Mouse (Mus musculus) limb, embryonic 13.5 days (tissue): ENCODE results near the gene Gm37240. TPM values are rescaled to one million over a fixed set of nuclear protein-coding genes. Genes with fewer than 3 reads are reported as not detected.

Source experiments
- ATAC-seq: fragments of 200-750 bp; cut with Nextera tagmentation; 2 replicates; pipeline ENCODE4 v1.8.0; 2017; ENCODE audit warnings: low read depth, moderate number of reproducible peaks, moderate TSS enrichment; ENCODE audit not compliant: low FRiP score
- H3K27ac ChIP-seq: fragments of 300-500 bp; sonication (generic); 2 replicates; pipeline ENCODE4 v1.5.1; 2015; ENCODE audit warnings: inconsistent platforms, mild to moderate bottlenecking, moderate library complexity
- H3K27me3 ChIP-seq: fragments of 300-500 bp; sonication (generic); 2 replicates; pipeline ENCODE4 v1.6.1; 2015; ENCODE audit warnings: mild to moderate bottlenecking, inconsistent platforms
- H3K36me3 ChIP-seq: fragments of 300-500 bp; sonication (generic); 2 replicates; pipeline ENCODE4 v1.6.1; 2015; ENCODE audit warnings: inconsistent platforms, mild to moderate bottlenecking, moderate library complexity
- H3K4me1 ChIP-seq: fragments of 300-500 bp; sonication (generic); 2 replicates; pipeline ENCODE4 v1.6.1; 2015; ENCODE audit warnings: inconsistent platforms
- H3K4me2 ChIP-seq: fragments of 300-500 bp; sonication (generic); replicated peaks from 2 replicates; pipeline ENCODE4 v1.6.1; 2015; ENCODE audit warnings: inconsistent platforms, mild to moderate bottlenecking, moderate library complexity
- H3K4me3 ChIP-seq: fragments of 300-500 bp; sonication (generic); 2 replicates; pipeline ENCODE4 v1.5.1; 2015; ENCODE audit warnings: moderate library complexity, mild to moderate bottlenecking, inconsistent platforms
- H3K9ac ChIP-seq: fragments of 300-500 bp; sonication (generic); 2 replicates; pipeline ENCODE4 v1.6.1; 2015; ENCODE audit warnings: mild to moderate bottlenecking, inconsistent platforms
- H3K9me3 ChIP-seq: fragments of 300-500 bp; sonication (generic); 2 replicates; pipeline ENCODE4 v1.6.1; 2016; ENCODE audit warnings: inconsistent platforms
- WGBS: fragments of 180-500 bp; shearing (Covaris S2); methylation state at CpG from one replicate; pipeline ENCODE4 v1.1.7; 2015; 5-methylcytosine and 5-hydroxymethylcytosine counted together
- polyA plus RNA-seq: library from polyadenylated mRNA; unstranded; fragments of >200 nt; fragmentation: Nextera tagmentation; extraction: Ambion mirVana; gene quantifications from 2 replicates; pipeline ENCODE4 v1.2.1, GENCODE M21; 2015

The Gm37240 gene
- polyA plus RNA-seq, 1 experiment from 2014 or later: 6.1 TPM

DNA sequence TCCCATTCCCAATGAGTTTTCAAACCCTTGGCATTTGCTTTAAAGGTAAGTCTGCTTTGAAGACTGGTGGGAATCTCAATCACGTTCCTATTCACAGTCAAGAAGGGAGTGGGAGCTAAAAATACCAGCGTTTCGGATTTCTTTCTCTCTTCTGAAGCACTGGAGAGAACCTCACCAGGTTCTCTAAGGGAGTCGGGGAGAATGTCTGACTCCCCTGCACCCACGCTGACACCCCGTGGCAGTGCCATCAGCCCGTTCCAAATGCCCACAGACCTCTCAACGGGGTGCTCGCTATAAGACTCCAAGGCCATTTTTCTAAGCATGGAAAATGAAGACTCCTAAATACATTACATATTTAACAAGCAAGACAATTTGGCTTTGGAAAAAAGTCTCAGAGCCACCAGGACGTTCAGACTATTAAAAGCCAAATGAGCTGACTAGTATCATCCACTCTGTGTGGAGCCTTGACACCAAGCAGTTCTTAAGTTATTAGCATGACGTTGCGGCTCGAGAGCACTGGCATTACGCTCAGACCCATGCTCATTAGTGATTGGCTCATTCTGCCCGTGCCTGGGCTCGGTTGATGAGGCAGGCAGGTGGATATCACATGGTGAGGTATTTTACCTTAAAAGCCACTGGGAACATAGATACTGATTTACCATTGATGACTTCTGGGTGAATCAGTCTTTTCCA is 508.5 kb downstream of the Gm37240 start:
- no peak overlapping the region for H3K27ac ChIP-seq
- H3K9ac ChIP-seq: no peak overlapping the region
- H3K9me3 ChIP-seq: 0 out of 2 replicates have a peak, but pooled peaks cover 3% of the 10 kb centered on the region
- H3K36me3 ChIP-seq: no peaks in the 10 kb centered on the region
- no peak overlapping the region for H3K4me3 ChIP-seq
- peak overlapping the region; percentile 11; the same call in 1 of the 2 replicates for H3K4me2 ChIP-seq
- WGBS: 44% methylated on average over 16 of the region's 16 CpGs
- H3K27me3 ChIP-seq: no peaks in the 10 kb centered on the region
- H3K4me1 ChIP-seq: peaks cover 22% of the 10 kb centered on the region
- no peak for ATAC-seq

DNA sequence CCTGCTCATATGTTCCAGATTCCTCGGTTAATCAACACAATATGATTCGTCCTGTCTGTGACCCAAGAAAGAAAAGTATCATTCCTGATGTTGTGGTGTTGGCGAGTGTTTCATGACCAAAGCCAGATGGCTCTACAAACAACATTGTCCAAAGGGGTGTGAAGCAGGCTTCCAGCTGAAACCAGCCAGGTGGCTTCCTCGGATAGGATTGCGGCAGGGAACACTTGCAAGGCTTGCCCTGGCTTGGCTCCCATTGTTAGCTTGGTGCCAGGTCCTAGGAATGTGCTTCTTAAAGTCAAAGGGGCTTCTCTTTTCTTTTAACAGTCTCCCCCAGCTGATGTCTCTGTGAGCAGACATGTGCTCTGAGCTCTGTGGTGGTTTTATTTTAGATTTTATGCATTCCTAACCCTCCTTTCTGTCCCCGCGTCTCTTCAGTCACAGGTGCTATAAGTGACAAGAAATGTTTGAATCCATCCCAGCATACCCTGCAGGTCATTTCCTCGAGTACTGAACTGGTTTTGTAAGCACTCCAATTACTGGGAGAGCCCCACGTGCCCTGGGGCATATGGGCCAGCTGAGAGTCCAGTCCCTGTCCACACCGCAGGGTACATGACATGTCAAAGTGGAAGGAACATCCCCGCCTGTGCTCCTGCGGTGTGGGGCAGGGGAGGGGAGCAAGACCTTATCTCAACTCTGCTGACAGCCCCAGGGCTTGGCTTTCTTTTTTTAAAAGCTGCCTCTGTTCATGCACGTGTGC is 509.2 kb downstream of the Gm37240 start:
- no peaks in the 10 kb centered on the region for H3K27me3 ChIP-seq
- H3K9ac ChIP-seq: no peak overlapping the region
- no peak overlapping the region for H3K4me3 ChIP-seq
- no peak overlapping the region for H3K27ac ChIP-seq
- ATAC-seq: peak; percentile 44; the same call in 1 of the 2 replicates
- WGBS: 47% methylated on average over 13 of the region's 13 CpGs
- H3K36me3 ChIP-seq: no peaks in the 10 kb centered on the region
- peaks cover 22% of the 10 kb centered on the region for H3K4me1 ChIP-seq
- H3K4me2 ChIP-seq: no peak overlapping the region
- 0 out of 2 replicates have a peak, but pooled peaks cover 3% of the 10 kb centered on the region for H3K9me3 ChIP-seq

DNA sequence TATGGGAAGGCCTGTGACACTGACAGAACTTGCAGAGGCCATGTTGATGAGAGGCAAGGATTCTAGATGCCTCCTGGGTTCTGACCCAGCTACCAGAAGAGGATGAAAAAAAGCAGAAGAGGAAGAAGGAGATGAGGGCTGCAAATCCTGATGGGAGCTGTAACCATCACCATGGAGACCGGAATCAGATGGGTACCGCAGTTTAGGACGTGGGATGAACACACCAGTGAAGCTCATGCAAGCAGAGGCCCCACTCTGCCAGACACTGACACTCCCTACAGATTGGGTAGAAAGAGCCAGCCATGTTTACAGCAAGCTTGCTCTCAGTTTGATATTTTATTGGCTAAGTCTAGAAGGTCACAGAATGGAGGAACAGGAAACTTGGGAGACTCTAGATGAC is 509.8 kb downstream of the Gm37240 start:
- H3K9ac ChIP-seq: no peak overlapping the region
- no peak overlapping the region for H3K4me3 ChIP-seq
- 84% methylated on average over 3 of the region's 3 CpGs for WGBS
- 0 out of 2 replicates have a peak, but pooled peaks cover 3% of the 10 kb centered on the region for H3K9me3 ChIP-seq
- H3K4me2 ChIP-seq: no peak overlapping the region
- H3K27ac ChIP-seq: no peak overlapping the region
- no peaks in the 10 kb centered on the region for H3K36me3 ChIP-seq
- no peak for ATAC-seq
- H3K4me1 ChIP-seq: peaks cover 22% of the 10 kb centered on the region
- no peaks in the 10 kb centered on the region for H3K27me3 ChIP-seq

DNA sequence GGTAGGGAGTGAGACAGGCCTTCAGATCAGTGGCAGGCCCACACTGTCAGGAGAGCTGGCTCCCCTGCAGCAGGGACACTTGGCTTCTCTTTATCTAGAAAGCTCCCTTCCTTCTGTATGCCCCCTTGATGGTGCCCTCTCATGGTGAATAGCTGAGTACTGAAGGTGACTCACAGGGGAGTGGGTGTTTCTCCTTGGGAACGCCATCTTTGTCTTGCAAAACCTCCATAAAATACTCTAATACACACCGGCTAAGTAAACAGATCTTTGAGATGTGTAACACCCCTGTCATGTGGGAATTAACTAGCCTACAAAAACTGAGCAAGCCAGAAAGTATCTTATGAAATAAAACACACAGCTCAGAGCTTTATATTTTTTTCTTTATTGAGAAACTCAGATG is 510.8 kb downstream of the Gm37240 start:
- no peaks in the 10 kb centered on the region for H3K36me3 ChIP-seq
- H3K4me3 ChIP-seq: no peak overlapping the region
- 0 out of 2 replicates have a peak, but pooled peaks cover 3% of the 10 kb centered on the region for H3K9me3 ChIP-seq
- no peaks in the 10 kb centered on the region for H3K27me3 ChIP-seq
- WGBS: 78% methylated on average over 2 of the region's 2 CpGs
- no peak overlapping the region for H3K9ac ChIP-seq
- H3K4me1 ChIP-seq: peaks cover 22% of the 10 kb centered on the region
- no peak for ATAC-seq
- no peak overlapping the region for H3K27ac ChIP-seq
- H3K4me2 ChIP-seq: no peak overlapping the region

DNA sequence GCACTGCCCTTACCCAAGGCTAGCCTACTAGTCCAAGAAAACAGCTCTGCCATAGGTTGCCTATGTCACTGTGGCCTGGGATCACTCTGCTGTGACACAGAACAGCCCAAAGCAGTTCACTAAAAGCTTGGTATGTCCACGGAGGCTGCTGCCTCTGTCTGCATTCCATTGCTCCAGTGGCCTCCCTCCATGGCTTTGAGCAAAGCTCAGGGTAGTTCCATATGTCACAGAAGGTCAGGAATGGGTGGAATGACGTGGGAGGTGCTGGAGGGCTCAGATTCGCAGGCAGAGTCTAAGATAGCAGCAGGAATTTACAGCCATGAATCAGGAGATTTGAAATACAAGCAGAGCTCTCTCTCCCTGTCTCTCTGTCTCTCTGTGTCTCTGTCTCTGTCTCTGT is 514.3 kb downstream of the Gm37240 start:
- no peak overlapping the region for H3K4me3 ChIP-seq
- no peak overlapping the region for H3K27ac ChIP-seq
- no peaks in the 10 kb centered on the region for H3K27me3 ChIP-seq
- peak; percentile 31; the same call in 1 of the 2 replicates for ATAC-seq
- peaks cover 12% of the 10 kb centered on the region for H3K4me1 ChIP-seq
- no peak overlapping the region for H3K4me2 ChIP-seq
- WGBS: 3% methylated on average over 3 of the region's 3 CpGs
- no peaks in the 10 kb centered on the region for H3K36me3 ChIP-seq
- 0 out of 2 replicates have a peak, but pooled peaks cover 3% of the 10 kb centered on the region for H3K9me3 ChIP-seq
- no peak overlapping the region for H3K9ac ChIP-seq

DNA sequence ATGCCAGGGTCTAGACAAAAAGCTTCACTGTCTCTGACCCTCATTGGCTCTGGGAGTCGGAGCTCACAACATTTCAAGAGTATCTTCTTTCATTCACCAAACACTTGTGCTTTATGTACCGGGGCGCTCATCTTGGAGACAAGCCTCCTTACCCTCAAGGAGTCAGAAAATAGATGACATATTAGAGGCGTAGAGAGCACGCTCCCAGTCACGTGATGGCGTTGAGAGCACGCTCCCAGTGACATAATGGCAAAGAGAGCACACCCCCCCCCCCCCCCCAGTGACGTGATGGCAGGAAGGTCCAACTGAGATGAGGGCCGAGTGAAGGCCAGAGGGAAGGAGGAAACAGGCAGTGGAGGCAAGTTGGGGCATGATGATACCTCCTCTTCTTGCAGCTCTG is 517.5 kb downstream of the Gm37240 start:
- no peak; the same call in 1 of the 2 replicates for ATAC-seq
- Histone ChIP-seq H3K27ac (no peak overlapping the region), H3K27me3 (no peaks in the 10 kb centered on the region), H3K4me3 (no peak overlapping the region), H3K4me2 (no peak overlapping the region), H3K9me3 (no peaks in the 10 kb centered on the region), H3K36me3 (no peaks in the 10 kb centered on the region), H3K9ac (no peak overlapping the region), H3K4me1 (0 out of 2 replicates have a peak, but pooled peaks cover 5% of the 10 kb centered on the region)
- 89% methylated on average over 10 of the region's 10 CpGs for WGBS

DNA sequence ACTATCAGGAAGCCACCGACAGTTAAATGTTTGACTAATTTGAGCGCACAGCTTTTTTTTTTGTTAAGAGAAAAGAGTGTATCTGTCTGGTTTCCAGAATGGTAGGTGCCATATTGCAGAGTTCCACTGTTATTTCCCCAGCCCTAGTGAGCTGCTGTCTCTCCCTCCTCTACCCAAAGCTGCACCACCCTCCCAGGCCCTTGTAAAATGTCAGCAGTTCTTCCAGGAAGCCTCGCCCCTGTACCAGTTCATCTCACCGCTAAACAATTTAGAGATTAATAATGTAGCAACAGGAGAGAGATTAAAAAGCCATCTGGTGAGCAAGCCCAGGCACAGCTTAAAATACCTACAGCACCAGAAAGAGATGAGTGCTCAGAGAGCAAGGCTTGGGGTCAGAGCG is 518.2 kb downstream of the Gm37240 start:
- no peak overlapping the region for H3K27ac ChIP-seq
- H3K9me3 ChIP-seq: no peaks in the 10 kb centered on the region
- H3K27me3 ChIP-seq: no peaks in the 10 kb centered on the region
- H3K9ac ChIP-seq: no peak overlapping the region
- ATAC-seq: no peak; the same call in 1 of the 2 replicates
- no peaks in the 10 kb centered on the region for H3K36me3 ChIP-seq
- H3K4me2 ChIP-seq: no peak overlapping the region
- 0 out of 2 replicates have a peak, but pooled peaks cover 5% of the 10 kb centered on the region for H3K4me1 ChIP-seq
- H3K4me3 ChIP-seq: no peak overlapping the region
- WGBS: 67% methylated on average over 5 of the region's 5 CpGs

DNA sequence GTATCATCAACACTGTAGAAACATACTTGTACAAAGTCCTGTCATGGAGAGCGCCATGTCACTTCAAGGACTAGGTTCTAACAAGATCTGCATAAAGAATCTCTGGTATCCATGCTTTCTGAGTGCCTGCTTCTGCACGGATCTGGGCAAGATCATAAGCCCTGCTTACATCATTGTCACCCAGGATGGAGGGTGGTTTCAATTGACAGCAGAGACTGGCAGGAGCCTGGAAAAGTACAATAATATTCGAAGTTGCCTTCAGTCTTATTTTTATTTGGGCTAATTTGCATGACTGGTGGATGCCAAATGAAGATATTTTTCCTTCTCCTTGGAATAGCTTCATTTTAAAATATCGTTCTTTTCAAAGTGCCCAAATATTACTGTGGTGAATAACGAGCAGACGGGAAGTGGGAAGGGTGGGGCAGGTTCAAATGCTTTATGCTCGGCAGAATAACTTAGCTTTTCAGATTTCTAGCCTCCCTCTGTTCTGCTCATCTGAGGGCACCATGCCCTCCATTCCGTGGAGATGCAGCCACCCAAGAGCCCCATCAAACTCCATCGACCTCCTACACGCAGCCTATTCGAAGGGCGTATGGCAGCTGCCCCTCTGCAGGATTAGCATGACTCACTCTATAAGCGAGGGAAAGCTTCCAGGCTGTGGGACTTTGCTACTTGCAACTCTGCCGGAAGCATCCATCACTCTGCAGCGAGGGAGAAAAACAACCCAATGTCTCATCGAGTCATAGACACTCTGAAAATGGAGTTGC is 518.8 kb downstream of the Gm37240 start:
- H3K4me2 ChIP-seq: no peak overlapping the region
- H3K36me3 ChIP-seq: no peaks in the 10 kb centered on the region
- no peak overlapping the region for H3K4me3 ChIP-seq
- H3K4me1 ChIP-seq: 0 out of 2 replicates have a peak, but pooled peaks cover 5% of the 10 kb centered on the region
- no peak for ATAC-seq
- H3K9me3 ChIP-seq: no peaks in the 10 kb centered on the region
- H3K27ac ChIP-seq: no peak overlapping the region
- H3K27me3 ChIP-seq: no peaks in the 10 kb centered on the region
- H3K9ac ChIP-seq: no peak overlapping the region
- WGBS: 78% methylated on average over 16 of the region's 16 CpGs

DNA sequence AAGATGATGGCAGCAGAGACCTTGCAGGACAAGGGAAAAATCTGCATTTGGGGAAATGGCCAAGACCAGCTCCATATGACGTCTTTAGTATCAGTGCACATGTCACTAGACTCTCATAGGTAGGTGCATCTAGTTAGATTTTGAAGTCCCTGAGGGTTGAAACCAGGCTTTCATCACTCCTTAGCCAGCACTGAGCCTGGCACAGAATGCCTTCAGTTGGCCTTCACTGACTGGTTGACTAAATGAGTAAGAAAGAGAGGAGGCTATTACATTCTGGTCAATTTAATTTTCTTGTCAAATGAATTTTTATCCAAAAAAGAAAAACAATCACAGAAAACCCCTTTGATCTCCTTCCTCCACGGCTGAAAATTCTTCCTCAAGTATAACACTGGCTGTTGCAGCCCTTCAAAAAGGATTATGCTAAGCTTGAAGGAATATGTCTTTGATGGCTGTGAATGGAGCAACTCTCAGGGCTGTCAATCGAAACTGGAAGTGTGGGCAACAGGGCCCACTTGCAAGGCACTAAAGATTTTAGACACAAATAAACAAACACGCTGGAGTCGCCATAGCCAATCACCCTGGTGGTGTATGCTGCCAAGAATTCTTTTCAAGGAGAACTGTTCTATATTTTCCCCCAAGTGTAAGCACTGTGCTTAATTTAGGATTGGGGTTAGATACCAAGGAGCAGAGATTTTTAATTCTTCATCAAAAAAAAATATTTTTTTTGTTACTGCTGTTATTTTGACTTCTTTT is 522.6 kb downstream of the Gm37240 start:
- Histone ChIP-seq H3K4me2 (no peak overlapping the region), H3K9ac (no peak overlapping the region), H3K9me3 (no peaks in the 10 kb centered on the region), H3K27ac (no peak overlapping the region), H3K4me3 (no peak overlapping the region), H3K36me3 (no peaks in the 10 kb centered on the region), H3K27me3 (no peaks in the 10 kb centered on the region), H3K4me1 (0 out of 2 replicates have a peak, but pooled peaks cover 5% of the 10 kb centered on the region)
- no peak for ATAC-seq
- WGBS: 74% methylated on average over 5 of the region's 5 CpGs

DNA sequence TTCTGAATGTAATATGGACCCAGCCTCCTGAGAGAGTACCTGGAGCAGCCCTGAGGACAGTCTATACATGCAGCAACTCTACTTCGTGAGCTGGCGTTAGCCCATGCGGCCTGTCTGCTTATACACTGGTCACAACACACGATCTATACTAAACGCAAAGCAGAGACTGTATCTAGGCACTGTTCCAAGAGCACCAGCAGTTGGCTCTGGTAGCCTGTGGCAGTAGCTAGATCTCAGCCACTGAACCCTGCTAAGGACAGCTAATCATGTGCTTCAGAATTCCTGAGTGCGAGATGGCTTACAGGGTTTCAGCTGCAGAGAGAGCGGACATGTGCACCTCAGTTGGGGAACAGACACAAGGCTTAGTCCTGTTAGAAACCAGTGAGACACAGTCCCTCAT is 524.4 kb downstream of the Gm37240 start:
- H3K9me3 ChIP-seq: no peaks in the 10 kb centered on the region
- no peak overlapping the region for H3K27ac ChIP-seq
- no peak overlapping the region for H3K4me2 ChIP-seq
- H3K27me3 ChIP-seq: no peaks in the 10 kb centered on the region
- no peak for ATAC-seq
- H3K36me3 ChIP-seq: no peaks in the 10 kb centered on the region
- H3K4me3 ChIP-seq: no peak overlapping the region
- WGBS: 80% methylated on average over 7 of the region's 7 CpGs
- H3K4me1 ChIP-seq: no peaks in the 10 kb centered on the region
- H3K9ac ChIP-seq: no peak overlapping the region

DNA sequence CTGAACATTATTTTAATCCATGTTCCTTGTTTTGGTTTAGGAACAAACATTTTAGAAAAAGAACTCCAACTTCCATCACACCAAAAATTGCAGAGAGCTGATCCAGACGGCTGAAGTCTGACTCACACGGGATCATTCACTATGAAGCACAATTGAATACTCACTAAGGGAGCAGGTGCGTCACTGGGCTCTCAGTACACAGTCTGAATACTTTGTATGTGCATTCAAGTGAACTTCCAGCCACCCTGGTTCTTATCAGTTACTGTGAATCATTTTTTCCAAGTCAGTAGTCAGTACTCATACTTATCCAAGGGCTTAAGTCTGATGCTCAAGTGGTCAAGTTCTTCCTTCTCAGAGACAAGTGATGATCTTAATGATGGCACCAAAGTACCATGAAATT is 530.9 kb downstream of the Gm37240 start:
- H3K27me3 ChIP-seq: no peaks in the 10 kb centered on the region
- H3K4me2 ChIP-seq: no peak overlapping the region
- 84% methylated on average over 3 of the region's 3 CpGs for WGBS
- no peak overlapping the region for H3K9ac ChIP-seq
- no peaks in the 10 kb centered on the region for H3K4me1 ChIP-seq
- no peaks in the 10 kb centered on the region for H3K9me3 ChIP-seq
- no peak for ATAC-seq
- H3K4me3 ChIP-seq: no peak overlapping the region
- no peaks in the 10 kb centered on the region for H3K36me3 ChIP-seq
- no peak overlapping the region for H3K27ac ChIP-seq
